Mouse (Mus musculus) liver, postnatal 0 days (tissue): Measurements from ENCODE around the gene Klhl32.

ENCODE experiments used
- CTCF ChIP-seq: sonication (generic); IDR thresholded peaks from 2 replicates; pipeline ENCODE4 v1.5.1; 2016; ENCODE audit warnings: antibody characterized with exemption, low read depth
- EP300 ChIP-seq: IDR thresholded peaks from 2 replicates; pipeline ENCODE4 v1.6.1; 2016; ENCODE audit warnings: antibody characterized with exemption, low read depth, mild to moderate bottlenecking

DNA sequence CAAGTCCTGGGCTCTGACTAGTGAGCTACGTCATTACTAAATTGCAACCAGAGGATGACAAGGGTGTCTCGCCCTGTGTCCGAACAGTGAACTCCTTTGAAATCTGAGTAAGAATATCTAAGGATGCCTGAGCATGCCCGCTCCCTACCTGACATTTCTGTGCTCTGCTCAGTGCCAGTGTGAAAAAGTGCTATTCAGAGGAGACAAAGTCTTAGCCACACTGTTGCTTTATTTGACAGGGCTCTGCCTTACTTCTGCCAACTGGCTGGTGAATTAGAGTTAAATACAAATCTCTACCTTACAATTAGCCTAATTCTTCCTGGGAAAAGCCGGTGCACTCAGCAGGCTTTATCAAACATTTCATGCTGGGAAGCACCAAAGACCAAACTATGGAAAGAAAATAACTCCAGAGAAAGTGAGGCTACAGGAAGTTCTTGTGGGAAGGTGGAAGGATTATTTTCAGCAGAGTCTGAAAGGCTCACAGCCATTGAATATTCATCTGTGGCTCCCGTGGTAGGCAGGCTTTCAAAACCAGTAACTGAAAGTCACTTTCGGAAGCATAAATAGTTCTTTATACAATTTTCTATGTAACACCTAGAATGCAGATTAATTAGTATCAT, 57.1 kb downstream of the Klhl32 start:
- TF ChIP-seq EP300: no peak
- no peak for TF ChIP-seq CTCF
